Mouse (Mus musculus) forebrain, postnatal 0 days (tissue): Measurements from ENCODE around the gene Arhgap42. TPM values are rescaled to one million over a fixed set of nuclear protein-coding genes. Genes with fewer than 3 reads are reported as not detected.

Experiments used
- ATAC-seq: fragments of 200-750 bp; cut with Nextera tagmentation; 2 replicates; pipeline ENCODE4 v1.8.0; 2017; ENCODE audit warnings: mild to moderate bottlenecking, moderate library complexity
- DNase-seq: peaks from one replicate; pipeline ENCODE4 v3.0.0-alpha.2; 2015
- H3K27ac ChIP-seq: fragments of 300-500 bp; sonication (generic); 2 replicates; pipeline ENCODE4 v1.5.1; 2014; ENCODE audit warnings: low read depth, mild to moderate bottlenecking, antibody characterized with exemption, low read length, moderate library complexity, mixed read lengths
- H3K27me3 ChIP-seq: fragments of 300-500 bp; sonication (generic); 2 replicates; pipeline ENCODE4 v1.6.1; 2014; ENCODE audit warnings: mild to moderate bottlenecking, low read length, mixed read lengths; ENCODE audit not compliant: insufficient read depth
- H3K36me3 ChIP-seq: fragments of 300-500 bp; sonication (generic); 2 replicates; pipeline ENCODE4 v1.6.1; 2014; ENCODE audit warnings: mild to moderate bottlenecking, moderate library complexity; ENCODE audit not compliant: insufficient read depth
- H3K4me1 ChIP-seq: fragments of 300-500 bp; sonication (generic); 2 replicates; pipeline ENCODE4 v1.6.1; 2014; ENCODE audit warnings: antibody characterized with exemption; ENCODE audit not compliant: insufficient read depth
- H3K4me2 ChIP-seq: fragments of 300-500 bp; sonication (generic); 2 replicates; pipeline ENCODE4 v1.6.1; 2014; ENCODE audit warnings: low read depth, mild to moderate bottlenecking, moderate library complexity
- H3K4me3 ChIP-seq: fragments of 300-500 bp; sonication (generic); 2 replicates; pipeline ENCODE4 v1.5.1; 2014; ENCODE audit warnings: low read depth, low read length, mixed read lengths
- H3K9ac ChIP-seq: fragments of 300-500 bp; sonication (generic); 2 replicates; pipeline ENCODE4 v1.6.1; 2014; ENCODE audit warnings: mild to moderate bottlenecking
- H3K9me3 ChIP-seq: fragments of 300-500 bp; sonication (generic); 2 replicates; pipeline ENCODE4 v1.6.1; 2016; ENCODE audit warnings: low read length
- CTCF ChIP-seq: sonication (generic); IDR thresholded peaks from 2 replicates; pipeline ENCODE4 v1.5.1; 2016; ENCODE audit warnings: antibody characterized with exemption, control low read depth, low read depth
- WGBS: fragments of 180-500 bp; shearing (Covaris S2); extraction: QIAGEN DNeasy Blood & Tissue Kit; methylation state at CpG from one replicate; pipeline ENCODE4 v1.1.7; 2014; 5-methylcytosine and 5-hydroxymethylcytosine counted together
- polyA plus RNA-seq: library from polyadenylated mRNA; unstranded; fragments of >200 nt; fragmentation: Nextera tagmentation; extraction: Ambion mirVana; gene quantifications from 2 replicates; pipeline ENCODE4 v1.2.1, GENCODE M21; 2015
- total RNA-seq: library from RNA; depleted of rRNA; stranded (reverse); fragments of >200 nt; gene quantifications from 2 replicates; pipeline ENCODE4 v1.2.3, GENCODE M21; 2014

Arhgap42 gene
- total and polyA plus RNA-seq, 2 experiments from 2014 or later, result 14.9 to 18.0 TPM

GRCm38 (mm10) chr9:9223384-9223783, 15.5 kb downstream of the Arhgap42 start:
- DNase-seq, result no peak
- no peak overlapping the region for H3K4me3 ChIP-seq

DNA sequence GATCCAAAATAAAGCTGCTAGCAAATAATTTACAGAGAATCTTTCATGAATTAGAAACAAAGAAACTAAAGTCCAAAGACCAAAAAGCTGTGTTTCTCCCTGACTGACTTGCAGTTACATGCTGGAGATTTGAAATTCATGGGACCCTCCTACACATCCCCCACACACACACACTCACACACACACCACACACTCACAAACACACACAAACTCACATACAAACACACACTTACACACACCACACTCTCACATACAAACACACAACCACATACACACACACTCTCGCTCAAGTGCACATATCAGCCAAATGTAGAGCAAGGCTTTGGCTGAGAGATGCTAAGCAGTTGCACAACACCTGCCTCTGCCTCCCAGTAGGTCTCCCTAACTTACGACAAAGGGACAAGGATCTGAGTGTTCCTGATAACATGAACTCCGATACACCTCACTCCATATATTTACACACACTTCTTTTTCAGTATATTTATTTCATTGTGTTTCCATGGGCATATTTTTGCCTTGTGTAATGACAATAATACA, 16.9 kb downstream of the Arhgap42 start:
- H3K9ac ChIP-seq, result no peak overlapping the region
- DNase-seq (no peak), ATAC-seq (no peak)
- no peaks in the 10 kb centered on the region for H3K9me3 ChIP-seq
- H3K27ac ChIP-seq, result no peak overlapping the region
- TF ChIP-seq CTCF, result no peak
- no peaks in the 10 kb centered on the region for H3K36me3 ChIP-seq
- H3K4me2 ChIP-seq, result no peak overlapping the region
- no peaks in the 10 kb centered on the region for H3K4me1 ChIP-seq
- no peak overlapping the region for H3K4me3 ChIP-seq
- WGBS, result 87% methylated on average over 3 of the region's 3 CpGs
- H3K27me3 ChIP-seq, result no peaks in the 10 kb centered on the region

More at GRCm38 (mm10) chr9:9223384-9223783, 15.5 kb downstream of the Arhgap42 start:
- no peak for ATAC-seq
- Histone ChIP-seq H3K4me2 (no peak overlapping the region), H3K27me3 (no peaks in the 10 kb centered on the region), H3K27ac (no peak overlapping the region), H3K36me3 (no peaks in the 10 kb centered on the region), H3K9me3 (no peaks in the 10 kb centered on the region), H3K9ac (no peak overlapping the region), H3K4me1 (no peaks in the 10 kb centered on the region)
- no peak for TF ChIP-seq CTCF
- 50% methylated on average over 3 of the region's 3 CpGs for WGBS

DNA sequence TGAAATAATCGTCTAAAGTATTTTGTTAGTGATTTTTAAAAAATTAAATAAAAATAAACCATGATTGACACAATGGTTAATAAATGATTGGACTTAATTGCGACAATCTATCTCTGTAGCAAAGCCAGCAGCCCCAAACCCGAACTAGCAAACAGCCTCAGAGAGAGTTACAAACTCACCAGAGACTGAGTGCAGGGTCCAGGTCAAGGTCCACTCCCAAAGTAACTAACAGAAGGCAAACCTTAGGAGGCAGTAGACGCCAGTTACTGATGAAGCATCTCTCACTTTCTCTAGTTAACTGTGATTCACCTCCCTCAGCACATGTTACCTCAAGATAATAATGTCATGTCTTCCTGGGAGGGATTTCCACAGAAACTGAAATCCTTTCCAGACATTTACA, 17.7 kb downstream of the Arhgap42 start:
- TF ChIP-seq CTCF, result no peak
- H3K4me3 ChIP-seq, result no peak overlapping the region
- no peaks in the 10 kb centered on the region for H3K36me3 ChIP-seq
- ATAC-seq (no peak), DNase-seq (no peak)
- H3K27me3 ChIP-seq, result no peaks in the 10 kb centered on the region
- H3K4me2 ChIP-seq, result no peak overlapping the region
- no peak overlapping the region for H3K27ac ChIP-seq
- H3K9ac ChIP-seq, result no peak overlapping the region
- 88% methylated on average over 4 of the region's 4 CpGs for WGBS
- no peaks in the 10 kb centered on the region for H3K4me1 ChIP-seq
- no peaks in the 10 kb centered on the region for H3K9me3 ChIP-seq

DNA sequence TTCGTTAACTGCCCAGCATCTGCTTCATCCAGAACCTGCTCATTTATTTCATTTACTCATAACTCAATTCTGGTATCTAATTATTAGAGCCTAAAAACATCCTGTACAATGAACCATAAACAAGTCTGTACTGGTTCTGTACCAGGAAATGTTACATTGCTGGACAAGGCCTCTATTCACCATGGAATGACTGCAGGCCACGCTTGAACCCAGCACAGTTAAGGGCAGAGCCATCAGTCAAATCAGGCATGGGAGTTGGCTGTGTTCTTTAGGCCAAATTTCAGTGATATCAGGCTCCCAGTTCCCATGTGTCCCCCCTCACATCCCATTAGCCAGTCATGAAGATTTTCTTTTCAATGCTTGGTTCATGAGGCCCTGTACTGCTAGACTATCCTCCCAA, 20.6 kb downstream of the Arhgap42 start:
- H3K9me3 ChIP-seq, result no peaks in the 10 kb centered on the region
- ATAC-seq, result no peak
- no peak overlapping the region for H3K4me3 ChIP-seq
- no peak overlapping the region for H3K27ac ChIP-seq
- no peak overlapping the region for H3K9ac ChIP-seq
- no peaks in the 10 kb centered on the region for H3K36me3 ChIP-seq
- H3K4me1 ChIP-seq, result no peaks in the 10 kb centered on the region
- DNase-seq, result no peak
- no peaks in the 10 kb centered on the region for H3K27me3 ChIP-seq
- no peak for TF ChIP-seq CTCF
- 86% methylated on average over 2 of the region's 2 CpGs for WGBS
- no peak overlapping the region for H3K4me2 ChIP-seq

- Histone ChIP-seq H3K4me2 (no peak overlapping the region), H3K27ac (no peak overlapping the region), H3K9me3 (no peaks in the 10 kb centered on the region), H3K27me3 (no peaks in the 10 kb centered on the region), H3K4me3 (no peak overlapping the region), H3K9ac (no peak overlapping the region), H3K36me3 (no peaks in the 10 kb centered on the region), H3K4me1 (no peaks in the 10 kb centered on the region)
- DNase-seq, result no peak
- ATAC-seq, result no peak
- TF ChIP-seq CTCF, result no peak
- WGBS, result 70% methylated on average over 5 of the region's 5 CpGs
Observed at GRCm38 (mm10) chr9:9214849-9215248, 24.1 kb downstream of the Arhgap42 start.

GRCm38 (mm10) chr9:9214296-9214695, 24.6 kb downstream of the Arhgap42 start:
- no peak for DNase-seq
- Histone ChIP-seq H3K27ac (no peak overlapping the region), H3K4me2 (no peak overlapping the region), H3K4me1 (no peaks in the 10 kb centered on the region), H3K36me3 (no peaks in the 10 kb centered on the region), H3K4me3 (no peak overlapping the region), H3K9me3 (no peaks in the 10 kb centered on the region), H3K27me3 (no peaks in the 10 kb centered on the region), H3K9ac (no peak overlapping the region)
- no peak for TF ChIP-seq CTCF
- ATAC-seq, result no peak

DNA sequence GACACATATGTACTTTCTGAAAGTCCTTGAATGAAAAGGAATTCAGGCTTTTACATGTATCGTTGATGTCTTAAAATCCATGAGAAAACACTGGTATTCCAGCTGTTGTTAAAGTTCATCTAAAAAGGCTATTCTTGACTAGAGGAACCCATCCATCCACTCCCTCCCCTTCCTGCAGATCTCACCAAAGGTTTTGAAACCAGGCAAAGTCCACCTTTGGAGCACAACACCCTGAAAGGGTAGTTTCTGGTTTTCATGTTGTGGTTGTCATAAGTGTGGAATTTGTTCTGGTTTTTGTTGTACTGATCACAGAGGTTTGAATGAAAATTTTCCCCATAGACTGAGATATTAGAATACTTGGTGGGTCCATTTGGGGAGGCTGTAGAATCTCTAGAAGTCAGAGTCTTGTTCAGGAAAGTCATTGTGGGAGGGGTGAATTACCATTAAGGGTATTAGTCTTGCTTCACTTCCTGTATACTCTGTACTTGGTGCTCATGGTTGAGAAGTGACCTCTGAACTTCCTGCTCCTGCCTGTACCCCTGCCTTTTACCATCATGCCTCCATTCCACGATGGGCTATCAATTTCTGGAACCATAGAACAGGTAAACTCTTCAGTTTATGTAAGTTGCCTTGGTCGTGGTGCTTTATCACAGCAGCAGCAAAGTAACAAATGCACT, 27.4 kb downstream of the Arhgap42 start:
- TF ChIP-seq CTCF, result no peak
- H3K4me3 ChIP-seq, result no peak overlapping the region
- no peak overlapping the region for H3K9ac ChIP-seq
- H3K27me3 ChIP-seq, result no peaks in the 10 kb centered on the region
- H3K4me2 ChIP-seq, result no peak overlapping the region
- 87% methylated on average over 3 of the region's 3 CpGs for whole genome bisulfite sequencing
- DNase-seq, result no peak
- H3K9me3 ChIP-seq, result no peaks in the 10 kb centered on the region
- no peak overlapping the region for H3K27ac ChIP-seq
- ATAC-seq, result no peak
- no peaks in the 10 kb centered on the region for H3K4me1 ChIP-seq
- no peaks in the 10 kb centered on the region for H3K36me3 ChIP-seq
